Mouse (Mus musculus): ENCODE results near the gene Samhd1.

- no peak for TF ChIP-seq CTCF (IDR thresholded peaks at IDR 0.05; ENCODE audit: control insufficient read depth, insufficient read depth, insufficient replicate concordance, low read depth, low read length)
- TF ChIP-seq POLR2A (IDR thresholded peaks at IDR 0.05; ENCODE audit: control insufficient read depth, low read depth, low read length), result no peak
Measured at GRCm38 (mm10) chr2:157057186-157057585, 77.9 kb downstream of the Samhd1 start.
